Mouse (Mus musculus): ENCODE measurements around the gene Rbm33.

- TF ChIP-seq CTCF (IDR thresholded peaks at IDR 0.05; ENCODE audit: insufficient read depth, low read depth, low read length) (no peak), POLR2A (IDR thresholded peaks at IDR 0.05; ENCODE audit: insufficient read depth, low read depth, low read length) (no peak)
Observed at GRCm38 (mm10) chr5:28373498-28374427, 56.8 kb downstream of the Rbm33 start.

Measured in olfactory bulb, adult 2 months (tissue).